Mouse (Mus musculus): ENCODE data around the gene Lsg1. TPM values are rescaled to one million over a fixed set of nuclear protein-coding genes. Genes with fewer than 3 reads are reported as not detected.

The Lsg1 gene
- polyA plus RNA-seq (2021; fragmentation: Nextera tagmentation) = 7.7 and 9.6 TPM in 2 replicates
- long read RNA-seq, experiment 1, transcript Lsg1-201 (14 exons, 3,180 nt) = major isoform, 15 of 22 reads
- long read RNA-seq, experiment 1, partial matches to known transcripts = 5 of 22 reads
- long read RNA-seq, experiment 1, other reads (novel, unspliced or antisense) = 2 of 22 reads
- long read RNA-seq, experiment 2, transcript Lsg1-201 (14 exons, 3,180 nt) = major isoform, 108 of 135 reads
- long read RNA-seq, experiment 2, partial matches to known transcripts = 4 of 135 reads
- long read RNA-seq, experiment 2, other reads (novel, unspliced or antisense) = 23 of 135 reads

GRCm38 (mm10) chr16:30587494-30588327, at the start of gene Lsg1:
Lsg1 (minus strand) TSS chr16:30587592.

GRCm38 (mm10) chr16:30599491-30600268, 12.3 kb upstream of the Lsg1 start, which contains the start of gene Fam43a:
Fam43a (plus strand) TSS chr16:30599723.

GRCm38 (mm10) chr16:30550748-30551192, 36.6 kb downstream of the Lsg1 start, which contains the start of gene Tmem44:
Tmem44 (minus strand) TSS chr16:30550842.

Other genes starting within 250 kb of the Lsg1 start
- gene Atp13a3, start 181.6 kb downstream of the Lsg1 start, polyA plus RNA-seq (2021; fragmentation: Nextera tagmentation) = 2.7 and 3.1 TPM in 2 replicates
- gene Tmem44, start 36.8 kb downstream of the Lsg1 start, polyA plus RNA-seq (2021; fragmentation: Nextera tagmentation) = 12.4 and 15.8 TPM in 2 replicates
- 3.1 and 3.3 TPM in 2 replicates for gene Fam43a, start 12.1 kb upstream of the Lsg1 start, polyA plus RNA-seq (2021; fragmentation: Nextera tagmentation)